Mouse (Mus musculus) heart, embryonic 16.5 days (tissue): Measurements from ENCODE around the gene Vgll2. TPM values are rescaled to one million over a fixed set of nuclear protein-coding genes. Genes with fewer than 3 reads are reported as not detected.

Source experiments
- ATAC-seq: fragments of 200-750 bp; cut with Nextera tagmentation; replicated peaks from 2 replicates; pipeline ENCODE4 v1.8.0; 2017; ENCODE audit warnings: moderate number of reproducible peaks; ENCODE audit not compliant: insufficient read depth, low FRiP score; ENCODE audit errors: extremely low read depth
- H3K27ac ChIP-seq: fragments of 300-500 bp; sonication (generic); 2 replicates; pipeline ENCODE4 v1.5.1; 2014; ENCODE audit warnings: mild to moderate bottlenecking, low read length, control low read depth, moderate library complexity
- H3K27me3 ChIP-seq: fragments of 300-500 bp; sonication (generic); 2 replicates; pipeline ENCODE4 v1.6.1; 2014; ENCODE audit warnings: low read length, mixed read lengths; ENCODE audit not compliant: control insufficient read depth, insufficient read depth
- H3K36me3 ChIP-seq: fragments of 300-500 bp; sonication (generic); 2 replicates; pipeline ENCODE4 v1.6.1; 2014; ENCODE audit not compliant: control insufficient read depth, insufficient read depth
- H3K4me1 ChIP-seq: fragments of 300-500 bp; sonication (generic); 2 replicates; pipeline ENCODE4 v1.6.1; 2014; ENCODE audit warnings: low read length, mixed read lengths; ENCODE audit not compliant: control insufficient read depth, insufficient read depth
- H3K4me2 ChIP-seq: fragments of 300-500 bp; sonication (generic); 2 replicates; pipeline ENCODE4 v1.6.1; 2014; ENCODE audit warnings: low read depth, mild to moderate bottlenecking, control low read depth, low read length
- H3K4me3 ChIP-seq: fragments of 300-500 bp; sonication (generic); 2 replicates; pipeline ENCODE4 v1.5.1; 2014; ENCODE audit warnings: mild to moderate bottlenecking, control low read depth, low read length
- H3K9ac ChIP-seq: fragments of 300-500 bp; sonication (generic); 2 replicates; pipeline ENCODE4 v1.6.1; 2014; ENCODE audit warnings: low read length, control low read depth
- H3K9me3 ChIP-seq: fragments of 300-500 bp; sonication (generic); replicated peaks from 2 replicates; pipeline ENCODE4 v1.6.1; 2016; ENCODE audit warnings: low read length; ENCODE audit not compliant: control insufficient read depth
- WGBS: fragments of 180-500 bp; shearing (Covaris S2); extraction: QIAGEN DNeasy Blood & Tissue Kit; methylation state at CpG from one replicate; pipeline ENCODE4 v1.1.7; 2014; 5-methylcytosine and 5-hydroxymethylcytosine counted together
- microRNA-seq: library from miRNA; unstranded; fragments of <30 nt; microRNA quantifications from one replicate; pipeline ENCODE4, GENCODE M21; 2017
- polyA plus RNA-seq: library from polyadenylated mRNA; unstranded; fragments of >200 nt; fragmentation: Nextera tagmentation; extraction: Ambion mirVana; gene quantifications from 2 replicates; pipeline ENCODE4 v1.2.1, GENCODE M21; 2015

Gene Vgll2
- polyA plus RNA-seq, 1 experiment from 2014 or later: 0.35 TPM

DNA sequence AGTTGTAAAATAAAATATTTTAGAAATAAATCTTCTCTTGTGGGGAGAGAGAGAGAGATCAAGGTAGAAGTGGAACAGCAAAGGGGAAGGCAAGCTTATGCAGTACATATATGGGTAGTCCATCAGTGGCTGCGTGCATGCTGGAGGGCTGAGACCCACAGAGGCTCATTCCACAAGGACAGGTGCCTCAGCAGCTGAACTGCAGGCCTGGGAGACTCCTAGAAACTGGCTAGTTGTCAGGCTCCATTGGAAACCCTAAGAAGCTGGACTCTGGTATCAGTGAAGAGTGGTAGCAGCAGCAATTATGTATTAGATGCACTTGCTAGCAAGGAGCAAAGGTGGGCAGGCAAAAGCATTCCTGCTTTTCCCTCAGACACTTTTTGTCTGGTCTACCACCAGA is 17.1 kb downstream of the Vgll2 start:
- no peaks in the 10 kb centered on the region for H3K36me3 ChIP-seq
- no peak overlapping the region for H3K27ac ChIP-seq
- no peaks in the 10 kb centered on the region for H3K27me3 ChIP-seq
- no peak overlapping the region for H3K4me2 ChIP-seq
- whole genome bisulfite sequencing: 71% methylated on average over 1 of the region's 1 CpGs
- no peaks in the 10 kb centered on the region for H3K9me3 ChIP-seq
- H3K4me3 ChIP-seq: no peak overlapping the region
- no peak overlapping the region for H3K9ac ChIP-seq
- no peaks in the 10 kb centered on the region for H3K4me1 ChIP-seq
- ATAC-seq: no peak

DNA sequence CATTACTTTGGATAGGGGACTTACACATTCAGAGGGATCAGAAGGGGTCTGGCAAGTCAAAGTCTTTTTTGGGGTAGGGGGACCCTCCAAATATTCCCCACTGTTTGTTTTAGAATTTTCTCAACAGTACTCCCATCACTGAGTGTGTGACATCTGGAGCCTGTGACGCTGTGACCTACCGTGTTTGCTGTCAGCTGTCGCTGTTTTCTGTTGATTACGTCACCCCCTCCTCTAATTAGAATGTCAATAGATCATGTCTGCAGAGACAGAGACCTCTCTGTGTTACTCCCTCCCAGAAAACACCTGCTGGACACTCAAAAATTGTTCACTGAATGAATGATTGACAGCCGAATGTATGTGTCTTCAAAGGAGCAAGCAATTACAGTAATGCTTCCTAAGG is 20.8 kb downstream of the Vgll2 start:
- Histone ChIP-seq H3K36me3 (no peaks in the 10 kb centered on the region), H3K27me3 (no peaks in the 10 kb centered on the region), H3K4me1 (no peaks in the 10 kb centered on the region), H3K9me3 (no peaks in the 10 kb centered on the region), H3K4me3 (no peak overlapping the region), H3K27ac (no peak overlapping the region), H3K9ac (no peak overlapping the region), H3K4me2 (no peak overlapping the region)
- no peak for ATAC-seq
- WGBS: 73% methylated on average over 5 of the region's 5 CpGs

DNA sequence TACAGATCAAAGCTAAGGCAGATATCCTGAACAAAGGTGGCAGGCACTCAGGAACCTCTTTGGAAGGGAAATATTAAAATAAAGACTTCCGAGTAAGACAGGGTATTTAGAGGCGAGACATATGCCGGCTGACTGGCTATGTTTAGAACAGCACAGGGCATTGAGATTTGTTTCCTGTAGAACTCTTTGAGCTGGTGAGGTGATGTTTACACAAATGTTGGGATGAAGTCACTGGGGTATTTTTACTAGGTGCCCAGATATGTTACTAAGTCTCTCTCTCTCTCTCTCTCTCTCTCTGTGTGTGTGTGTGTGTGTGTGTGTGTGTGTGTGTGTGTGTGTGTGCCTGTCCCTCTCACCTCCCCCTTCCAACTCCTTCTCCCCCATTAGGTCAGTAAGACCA is 26.0 kb downstream of the Vgll2 start:
- Histone ChIP-seq H3K27me3 (no peaks in the 10 kb centered on the region), H3K9me3 (no peaks in the 10 kb centered on the region), H3K9ac (no peak overlapping the region), H3K4me3 (no peak overlapping the region), H3K36me3 (no peaks in the 10 kb centered on the region), H3K27ac (no peak overlapping the region), H3K4me2 (no peak overlapping the region), H3K4me1 (no peaks in the 10 kb centered on the region)
- WGBS: 27% methylated on average over 3 of the region's 3 CpGs
- ATAC-seq: no peak

DNA sequence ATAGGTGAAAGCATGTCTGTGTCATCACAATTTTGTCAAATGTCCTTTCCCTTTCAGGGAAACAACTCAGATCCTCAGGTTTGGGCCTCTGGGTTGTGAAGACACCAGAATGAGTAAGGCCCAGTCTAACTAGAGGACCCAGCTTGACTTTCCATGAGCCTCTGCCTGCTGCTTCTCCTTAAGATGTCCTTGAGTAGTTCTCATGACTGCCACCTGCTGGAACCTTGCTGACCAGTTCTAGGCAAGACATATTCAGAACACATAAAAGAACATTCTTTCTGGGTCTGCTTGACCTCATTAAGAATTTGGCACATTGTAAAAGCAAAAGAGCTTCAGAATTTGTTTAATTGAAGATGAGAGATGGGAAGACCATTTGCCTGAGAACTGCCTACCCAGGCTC is 50.2 kb downstream of the Vgll2 start:
- no peak overlapping the region for H3K4me2 ChIP-seq
- H3K9ac ChIP-seq: no peak overlapping the region
- H3K27me3 ChIP-seq: no peaks in the 10 kb centered on the region
- H3K4me1 ChIP-seq: no peaks in the 10 kb centered on the region
- H3K36me3 ChIP-seq: no peaks in the 10 kb centered on the region
- no peak overlapping the region for H3K27ac ChIP-seq
- H3K9me3 ChIP-seq: no peaks in the 10 kb centered on the region
- ATAC-seq: no peak
- H3K4me3 ChIP-seq: no peak overlapping the region

Small RNA genes within 50 kb of the gene (microRNA-seq; reads per million reads assigned to microRNA genes)
- not detected for gene Gm24084

Other genes with a start within 250 kb of the Vgll2 start
- not detected in 2 replicates for gene Ros1, start 172.7 kb downstream of the Vgll2 start, polyA plus RNA-seq
- gene Dcbld1, start 211.1 kb downstream of the Vgll2 start, polyA plus RNA-seq: 8.8 and 9.8 TPM in 2 replicates